Mouse (Mus musculus) midbrain, embryonic 15.5 days (tissue): ENCODE measurements around the gene Dnajc10. TPM values are rescaled to one million over a fixed set of nuclear protein-coding genes. Genes with fewer than 3 reads are reported as not detected.

Experiments used
- ATAC-seq: fragments of 200-750 bp; cut with Nextera tagmentation; replicated peaks from 2 replicates; pipeline ENCODE4 v1.8.0; 2017; ENCODE audit warnings: moderate TSS enrichment
- H3K27ac ChIP-seq: fragments of 300-500 bp; sonication (generic); 2 replicates; pipeline ENCODE4 v1.5.1; 2015; ENCODE audit warnings: mild to moderate bottlenecking, inconsistent platforms
- H3K27me3 ChIP-seq: fragments of 300-500 bp; sonication (generic); replicated peaks from 2 replicates; pipeline ENCODE4 v1.6.1; 2015; ENCODE audit warnings: inconsistent platforms
- H3K36me3 ChIP-seq: fragments of 300-500 bp; sonication (generic); replicated peaks from 2 replicates; pipeline ENCODE4 v1.6.1; 2015; ENCODE audit warnings: inconsistent platforms
- H3K4me1 ChIP-seq: fragments of 300-500 bp; sonication (generic); 2 replicates; pipeline ENCODE4 v1.6.1; 2015; ENCODE audit warnings: inconsistent platforms
- H3K4me2 ChIP-seq: fragments of 300-500 bp; sonication (generic); 2 replicates; pipeline ENCODE4 v1.6.1; 2015; ENCODE audit warnings: inconsistent platforms, mild to moderate bottlenecking, moderate library complexity
- H3K4me3 ChIP-seq: fragments of 300-500 bp; sonication (generic); 2 replicates; pipeline ENCODE4 v1.5.1; 2015; ENCODE audit warnings: mild to moderate bottlenecking, inconsistent platforms
- H3K9ac ChIP-seq: fragments of 300-500 bp; sonication (generic); 2 replicates; pipeline ENCODE4 v1.6.1; 2015; ENCODE audit warnings: mild to moderate bottlenecking, inconsistent platforms
- H3K9me3 ChIP-seq: fragments of 300-500 bp; sonication (generic); 2 replicates; pipeline ENCODE4 v1.6.1; 2016; ENCODE audit warnings: inconsistent platforms
- WGBS: fragments of 180-500 bp; shearing (Covaris S2); methylation state at CpG from one replicate; pipeline ENCODE4 v1.1.7; 2015; ENCODE audit warnings: mixed read lengths; 5-methylcytosine and 5-hydroxymethylcytosine counted together
- polyA plus RNA-seq: library from polyadenylated mRNA; unstranded; fragments of >200 nt; fragmentation: Nextera tagmentation; extraction: Ambion mirVana; gene quantifications from 2 replicates; pipeline ENCODE4 v1.2.1, GENCODE M21; 2015

Gene Dnajc10
- polyA plus RNA-seq, 1 experiment from 2014 or later, result 63.3 TPM

DNA sequence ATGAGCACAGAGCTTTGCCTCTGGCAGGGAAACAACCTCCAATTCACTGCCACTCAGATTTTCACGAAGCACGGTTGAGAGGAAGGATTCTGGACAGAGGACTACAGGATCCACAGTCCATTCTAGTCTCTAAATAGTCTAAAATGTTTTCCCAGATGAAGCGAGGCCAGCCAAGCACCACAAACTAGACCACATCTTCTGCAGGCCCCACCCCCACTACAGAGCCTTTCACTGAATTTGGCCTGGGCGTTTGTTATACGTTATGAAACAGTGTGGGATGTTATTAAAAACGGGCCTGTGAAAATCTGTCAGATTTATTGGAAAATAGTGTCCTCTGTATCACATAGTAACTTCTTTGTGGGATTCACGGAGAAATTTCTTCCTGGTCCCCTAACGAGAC, 56.2 kb downstream of the Dnajc10 start:
- Histone ChIP-seq H3K27ac (no peak overlapping the region), H3K4me3 (no peak overlapping the region), H3K9ac (no peak overlapping the region), H3K4me1 (no peaks in the 10 kb centered on the region), H3K4me2 (no peak overlapping the region), H3K36me3 (no peaks in the 10 kb centered on the region), H3K27me3 (no peaks in the 10 kb centered on the region), H3K9me3 (no peaks in the 10 kb centered on the region)
- 86% methylated on average over 8 of the region's 8 CpGs for WGBS
- ATAC-seq, result no peak

DNA sequence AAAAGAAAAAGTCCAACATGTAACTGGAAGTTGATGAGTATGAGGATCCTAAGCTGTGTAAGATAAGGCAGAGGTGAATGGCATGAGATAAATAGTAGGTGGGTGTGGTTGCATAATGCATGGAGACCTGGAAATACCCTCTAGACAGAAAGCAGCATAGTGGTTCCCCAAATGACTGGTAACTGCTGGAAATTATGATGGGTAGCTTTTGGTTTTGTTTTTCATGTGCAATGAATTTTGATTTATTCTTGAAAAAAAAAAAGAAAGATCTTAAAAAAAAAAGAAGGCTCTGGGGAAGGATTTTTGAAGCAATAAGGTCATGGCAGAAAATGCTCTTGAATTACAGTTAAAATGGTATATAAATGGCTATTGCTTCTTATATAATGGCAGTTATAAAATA, 59.6 kb downstream of the Dnajc10 start:
- H3K4me3 ChIP-seq, result no peak overlapping the region
- H3K27me3 ChIP-seq, result no peaks in the 10 kb centered on the region
- no peak overlapping the region for H3K9ac ChIP-seq
- H3K4me2 ChIP-seq, result no peak overlapping the region
- no peaks in the 10 kb centered on the region for H3K9me3 ChIP-seq
- no peaks in the 10 kb centered on the region for H3K36me3 ChIP-seq
- ATAC-seq, result no peak
- no peak overlapping the region for H3K27ac ChIP-seq
- no peaks in the 10 kb centered on the region for H3K4me1 ChIP-seq

GRCm38 (mm10) chr2:80379848-80380247, 64.6 kb downstream of the Dnajc10 start:
- Histone ChIP-seq H3K4me1 (no peaks in the 10 kb centered on the region), H3K4me2 (no peak overlapping the region), H3K27ac (no peak overlapping the region), H3K9ac (no peak overlapping the region), H3K27me3 (no peaks in the 10 kb centered on the region), H3K36me3 (no peaks in the 10 kb centered on the region), H3K4me3 (no peak overlapping the region), H3K9me3 (no peaks in the 10 kb centered on the region)
- ATAC-seq, result no peak
- WGBS, result 87% methylated on average over 5 of the region's 5 CpGs

DNA sequence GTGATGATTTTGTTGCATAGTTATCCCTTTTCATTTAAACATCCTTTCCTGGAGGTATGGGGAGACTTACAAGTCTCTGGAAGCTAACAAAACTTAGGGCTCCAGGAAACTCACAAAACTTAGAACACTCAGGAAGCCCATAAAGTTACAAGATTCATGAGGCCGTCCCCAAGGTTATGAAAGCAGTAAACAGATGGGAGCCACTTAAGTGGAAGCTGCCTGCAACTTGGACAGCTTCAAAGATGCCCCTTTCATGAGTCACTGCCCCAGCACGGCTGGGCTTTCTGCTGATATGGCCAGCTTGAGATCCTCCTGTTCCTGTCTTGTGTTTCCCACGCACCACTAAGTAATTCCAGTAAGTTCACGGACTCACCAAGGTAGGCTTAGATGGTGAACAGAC, 69.2 kb downstream of the Dnajc10 start:
- H3K9ac ChIP-seq, result no peak overlapping the region
- no peak overlapping the region for H3K4me2 ChIP-seq
- WGBS, result 83% methylated on average over 4 of the region's 4 CpGs
- H3K27ac ChIP-seq, result no peak overlapping the region
- ATAC-seq, result no peak
- H3K4me3 ChIP-seq, result no peak overlapping the region
- no peaks in the 10 kb centered on the region for H3K36me3 ChIP-seq
- no peaks in the 10 kb centered on the region for H3K27me3 ChIP-seq
- H3K4me1 ChIP-seq, result no peaks in the 10 kb centered on the region
- H3K9me3 ChIP-seq, result no peaks in the 10 kb centered on the region

- Histone ChIP-seq H3K27ac (no peak overlapping the region), H3K36me3 (no peaks in the 10 kb centered on the region), H3K27me3 (no peaks in the 10 kb centered on the region), H3K4me3 (no peak overlapping the region), H3K9me3 (no peaks in the 10 kb centered on the region), H3K4me1 (no peaks in the 10 kb centered on the region), H3K9ac (no peak overlapping the region), H3K4me2 (no peak overlapping the region)
- WGBS, result 96% methylated on average over 2 of the region's 2 CpGs
- ATAC-seq, result no peak
Observed at GRCm38 (mm10) chr2:80386255-80386654, 71.0 kb downstream of the Dnajc10 start.

DNA sequence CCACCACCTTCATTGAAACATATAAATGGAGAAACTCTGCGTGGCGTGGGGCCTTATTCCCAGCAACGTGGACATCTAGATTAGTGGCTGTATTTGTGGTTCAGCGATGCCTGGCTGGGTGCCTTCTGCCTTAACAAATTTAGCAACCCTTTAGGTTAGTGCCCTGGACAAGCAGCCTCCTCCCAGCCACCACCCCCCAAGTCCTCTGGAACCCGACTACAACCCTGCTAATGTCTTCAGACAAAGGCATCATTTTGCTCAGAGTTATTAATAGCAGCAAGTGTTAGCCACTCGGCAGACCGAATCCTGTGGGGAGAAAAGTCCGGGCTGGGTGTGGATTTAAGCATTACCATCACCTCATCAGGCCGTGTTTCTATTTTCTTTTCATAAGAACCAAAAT, 72.4 kb downstream of the Dnajc10 start:
- Histone ChIP-seq H3K27ac (no peak overlapping the region), H3K4me2 (no peak overlapping the region), H3K36me3 (no peaks in the 10 kb centered on the region), H3K9me3 (no peaks in the 10 kb centered on the region), H3K27me3 (no peaks in the 10 kb centered on the region), H3K4me1 (no peaks in the 10 kb centered on the region), H3K9ac (no peak overlapping the region), H3K4me3 (no peak overlapping the region)
- no peak for ATAC-seq
- WGBS, result 80% methylated on average over 9 of the region's 9 CpGs

DNA sequence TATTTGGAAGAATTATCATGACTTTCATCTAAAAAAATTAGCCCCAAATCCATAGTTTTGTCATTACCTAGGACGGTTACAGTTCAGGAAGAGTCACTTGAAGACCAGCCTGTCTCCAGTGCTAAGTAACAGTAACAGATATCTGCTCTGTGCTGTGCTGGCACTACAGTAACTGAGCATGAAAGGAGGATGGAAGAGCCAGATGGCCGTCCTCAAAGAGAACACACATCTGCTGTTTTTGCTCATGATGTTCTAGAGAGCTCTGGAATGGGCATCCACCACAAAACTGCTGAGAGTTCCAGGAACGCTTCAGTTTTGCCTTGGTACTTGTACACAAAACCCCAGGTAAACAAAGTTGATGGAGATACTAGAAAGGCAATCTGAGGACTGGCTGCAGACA, 73.1 kb downstream of the Dnajc10 start:
- Histone ChIP-seq H3K4me1 (no peaks in the 10 kb centered on the region), H3K9ac (no peak overlapping the region), H3K36me3 (no peaks in the 10 kb centered on the region), H3K27me3 (no peaks in the 10 kb centered on the region), H3K9me3 (no peaks in the 10 kb centered on the region), H3K4me2 (no peak overlapping the region), H3K4me3 (no peak overlapping the region), H3K27ac (no peak overlapping the region)
- WGBS, result 91% methylated on average over 3 of the region's 3 CpGs
- ATAC-seq, result no peak

GRCm38 (mm10) chr2:80396057-80396456, 80.8 kb downstream of the Dnajc10 start:
- Histone ChIP-seq H3K27ac (no peak overlapping the region), H3K4me2 (no peak overlapping the region), H3K9me3 (no peaks in the 10 kb centered on the region), H3K4me3 (no peak overlapping the region), H3K27me3 (no peaks in the 10 kb centered on the region), H3K9ac (no peak overlapping the region), H3K4me1 (no peaks in the 10 kb centered on the region), H3K36me3 (no peaks in the 10 kb centered on the region)
- WGBS, result 68% methylated on average over 7 of the region's 7 CpGs
- no peak for ATAC-seq

GRCm38 (mm10) chr2:80396864-80397263, 81.6 kb downstream of the Dnajc10 start:
- Histone ChIP-seq H3K9me3 (no peaks in the 10 kb centered on the region), H3K9ac (no peak overlapping the region), H3K4me2 (no peak overlapping the region), H3K27ac (no peak overlapping the region), H3K36me3 (no peaks in the 10 kb centered on the region), H3K27me3 (no peaks in the 10 kb centered on the region), H3K4me1 (no peaks in the 10 kb centered on the region), H3K4me3 (no peak overlapping the region)
- no peak for ATAC-seq
- WGBS, result 52% methylated on average over 3 of the region's 3 CpGs

DNA sequence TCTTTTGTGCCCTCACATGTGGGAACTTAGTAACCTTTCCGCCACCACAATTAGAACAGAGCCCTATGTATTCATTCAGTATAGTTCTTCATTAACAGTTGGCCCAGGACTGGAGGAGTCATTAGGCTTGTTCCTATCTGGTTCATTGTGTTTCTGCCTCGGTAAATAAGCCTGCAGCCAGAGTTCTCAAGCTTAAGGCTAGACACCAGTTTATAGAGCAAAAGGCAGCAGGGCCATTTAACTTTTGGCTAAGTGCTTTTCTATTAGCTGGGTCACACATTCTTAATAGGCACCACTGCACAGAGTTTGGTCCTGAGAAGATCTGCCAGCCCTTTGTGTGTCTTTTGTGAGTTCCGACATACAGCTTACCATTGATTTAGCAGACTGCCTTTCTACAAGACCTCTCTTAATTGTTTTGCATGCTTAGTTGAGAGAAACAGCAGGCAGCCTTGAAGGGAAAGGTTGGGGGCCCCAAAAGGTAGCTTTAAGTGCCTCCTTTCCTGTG, 83.4 kb downstream of the Dnajc10 start:
- ATAC-seq, result no peak
- H3K4me2 ChIP-seq, result no peak overlapping the region
- 13% methylated on average over 3 of the region's 3 CpGs for WGBS

More for the DNA sequence above, 83.4 kb downstream of the Dnajc10 start:
- Histone ChIP-seq H3K27ac (no peak overlapping the region), H3K9me3 (no peaks in the 10 kb centered on the region), H3K9ac (no peak overlapping the region), H3K4me3 (no peak overlapping the region), H3K4me1 (no peaks in the 10 kb centered on the region), H3K36me3 (no peaks in the 10 kb centered on the region), H3K27me3 (0 out of 2 replicates have a peak, but pooled peaks cover 5% of the 10 kb centered on the region)

Other genes with a start within 250 kb of the Dnajc10 start
- 7.2 and 7.9 TPM in 2 replicates for gene Pde1a, start 186.0 kb upstream of the Dnajc10 start, polyA plus RNA-seq
- not detected in 2 replicates for gene Prdx6b, start 23.0 kb upstream of the Dnajc10 start, polyA plus RNA-seq
- 2.5 and 2.6 TPM in 2 replicates for gene Frzb, start 132.2 kb downstream of the Dnajc10 start, polyA plus RNA-seq